Mouse (Mus musculus) left cerebral cortex, adult 9 months (tissue): ENCODE data around the gene Olfr979.
"Not testable (repeated sequence)": the region's sequence is repeated elsewhere in the genome, so short reads cannot be mapped to it uniquely, and the experiment has no call there.

Source experiments
- DNase-seq, 2 experiments: peaks; one replicate each; pipeline ENCODE4 v3.0.0; 2022; ENCODE audit warnings: low spot score in 2 of 2

Olfr979 gene

GRCm38 (mm10) chr9:40003365-40003764 is at the start of gene Olfr979:
Gene Olfr979 (minus strand): TSS chr9:40003465.
- no peak for DNase-seq

- no peak for DNase-seq
Observed at GRCm38 (mm10) chr9:40050138-40050537, 46.9 kb upstream of the Olfr979 start.

GRCm38 (mm10) chr9:40021164-40021563 is 17.9 kb upstream of the Olfr979 start, which contains the start of gene Olfr981:
Gene Olfr981 (plus strand): TSS chr9:40021464.
- DNase-seq, result no peak

GRCm38 (mm10) chr9:40009482-40009881 is 6.2 kb upstream of the Olfr979 start, which contains the start of gene Olfr980:
Gene Olfr980 (minus strand): TSS chr9:40009582.
- no peak for DNase-seq

- DNase-seq, result no peak
Observed at GRCm38 (mm10) chr9:39991813-39992212, 11.5 kb downstream of the Olfr979 start, which contains the start of gene Olfr978. Gene Olfr978 (plus strand): TSS chr9:39992113.

- DNase-seq, result not testable (repeated sequence)
Observed at GRCm38 (mm10) chr9:39976581-39977145, 26.6 kb downstream of the Olfr979 start.

- not testable (repeated sequence) for DNase-seq
Observed at GRCm38 (mm10) chr9:39961033-39961432, 42.2 kb downstream of the Olfr979 start, which contains the start of gene Olfr976. Gene Olfr976 (minus strand): TSS chr9:39961133.

- DNase-seq, result no peak
Observed at GRCm38 (mm10) chr9:39951946-39952345, 51.3 kb downstream of the Olfr979 start, which contains the start of gene Olfr975. Gene Olfr975 (minus strand): TSS chr9:39952046.
